Mouse (Mus musculus) G1E-ER4 (cell line): Measurements from ENCODE around the gene Flg. TPM values are rescaled to one million over a fixed set of nuclear protein-coding genes. Genes with fewer than 3 reads are reported as not detected.

Source experiments
- GATA1 ChIP-seq: IDR thresholded peaks from one replicate; pipeline ENCODE4 v1.8.0; 2012; ENCODE audit warnings: low read length, inconsistent platforms
- polyA plus RNA-seq: library from polyadenylated mRNA; stranded (reverse); fragments of >175 nt; gene quantifications from 2 replicates; pipeline ENCODE4 v1.2.3, GENCODE M21; 2012

The Flg gene
- polyA plus RNA-seq = not detected in 2 replicates

- TF ChIP-seq GATA1 = no peak
Observed at GRCm38 (mm10) chr3:93273223-93273622, at the start of gene Flg. Flg (plus strand) TSS chr3:93273523.

GRCm38 (mm10) chr3:93297542-93297941, 24.2 kb downstream of the Flg start:
- TF ChIP-seq GATA1 = no peak

- no peak for TF ChIP-seq GATA1
Observed at GRCm38 (mm10) chr3:93299832-93300231, 26.5 kb downstream of the Flg start.

GRCm38 (mm10) chr3:93301896-93302295, 28.6 kb downstream of the Flg start:
- TF ChIP-seq GATA1 = no peak

GRCm38 (mm10) chr3:93306142-93306541, 32.8 kb downstream of the Flg start:
- no peak for TF ChIP-seq GATA1

- TF ChIP-seq GATA1 = no peak
Observed at GRCm38 (mm10) chr3:93311371-93311770, 38.0 kb downstream of the Flg start.

- TF ChIP-seq GATA1 = no peak
Observed at GRCm38 (mm10) chr3:93314388-93314787, 41.1 kb downstream of the Flg start.

GRCm38 (mm10) chr3:93319449-93319848, 46.1 kb downstream of the Flg start, which contains the start of gene Hrnr:
Hrnr (plus strand) TSS chr3:93319749.
- no peak for TF ChIP-seq GATA1

GRCm38 (mm10) chr3:93337749-93338148, 64.4 kb downstream of the Flg start:
- TF ChIP-seq GATA1 = no peak

- no peak for TF ChIP-seq GATA1
Observed at GRCm38 (mm10) chr3:93340021-93340420, 66.7 kb downstream of the Flg start.

Other genes starting within 250 kb of the Flg start
- gene Gm4858, start 204.7 kb upstream of the Flg start, polyA plus RNA-seq = not detected in 2 replicates
- gene Crnn, start 128.7 kb upstream of the Flg start, polyA plus RNA-seq = not detected in 2 replicates
- not detected in 2 replicates for gene Flg2, start 76.2 kb upstream of the Flg start, polyA plus RNA-seq
- gene Hrnr, start 46.2 kb downstream of the Flg start, polyA plus RNA-seq = not detected in 2 replicates
- not detected in 2 replicates for gene Rptn, start 120.2 kb downstream of the Flg start, polyA plus RNA-seq
- gene Tchh, start 168.8 kb downstream of the Flg start, polyA plus RNA-seq = not detected in 2 replicates
- not detected in 2 replicates for gene Tchhl1, start 195.2 kb downstream of the Flg start, polyA plus RNA-seq
- not detected in 2 replicates for gene S100a11, start 247.0 kb downstream of the Flg start, polyA plus RNA-seq